Mouse (Mus musculus) subcutaneous adipose tissue, adult 2 months (tissue): ENCODE results near the gene Ell3. TPM values are rescaled to one million over a fixed set of nuclear protein-coding genes. Genes with fewer than 3 reads are reported as not detected.

Experiments
- polyA plus RNA-seq: library from polyadenylated mRNA; depleted of rRNA; stranded (reverse); fragments of >200 nt; gene quantifications from 2 replicates; pipeline ENCODE4 v1.2.3, GENCODE M21; 2012; ENCODE audit warnings: low replicate concordance; rRNA removed

The Ell3 gene
- polyA plus RNA-seq: 0.26 and 2.6 TPM in 2 replicates

GRCm38 (mm10) chr2:121444178-121444577 is at the start of gene Ell3:
Ell3 (minus strand) TSS chr2:121444278.

GRCm38 (mm10) chr2:121473301-121474179 is 29.5 kb upstream of the Ell3 start, which contains the start of gene Mfap1b:
Mfap1b (minus strand) TSS chr2:121474067.

GRCm38 (mm10) chr2:121456692-121457642 is 12.9 kb upstream of the Ell3 start, which contains the start of gene Serinc4:
Serinc4 (minus strand) TSS chr2:121456781.

DNA sequence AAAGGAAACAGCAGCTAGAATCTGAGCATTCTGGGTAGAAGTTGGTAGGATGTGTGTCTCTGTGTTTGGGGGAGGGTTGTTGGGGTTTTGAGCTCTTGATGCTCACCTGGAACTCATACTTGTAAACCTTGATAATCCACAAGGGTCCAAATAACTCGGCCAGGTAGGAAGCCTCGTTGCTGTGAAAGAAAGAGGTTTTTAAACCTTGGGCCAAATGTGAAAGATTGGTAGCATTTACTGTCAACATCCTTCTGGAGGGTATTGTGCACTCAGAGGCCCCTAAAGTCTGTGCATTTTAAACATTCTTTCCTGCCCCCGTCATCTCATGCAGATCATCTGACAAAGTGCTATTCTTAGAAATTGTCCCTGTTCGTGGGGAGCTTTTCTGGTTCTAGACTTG is 8.9 kb upstream of the Ell3 start, which contains the start of gene Hypk:
Gene Hypk, plus strand, starts transcription at position 301 of the 400 bp plus-strand sequence.

GRCm38 (mm10) chr2:121448739-121449535 is 4.9 kb upstream of the Ell3 start, which contains the start of gene Serf2:
Serf2 (plus strand) TSS chr2:121449195.

GRCm38 (mm10) chr2:121413387-121414042 is 30.6 kb downstream of the Ell3 start, which contains the start of the genes Pdia3 and Catsper2:
Pdia3 (plus strand) TSS chr2:121413775.
Catsper2 (minus strand) TSS chr2:121413792.

Other genes with a start within 250 kb of the Ell3 start
- gene Trp53bp1, start 172.9 kb downstream of the Ell3 start, polyA plus RNA-seq: 22.0 and 53.0 TPM in 2 replicates
- gene Map1a, start 154.7 kb downstream of the Ell3 start, polyA plus RNA-seq: 4.3 and 18.5 TPM in 2 replicates
- 57.7 and 96.8 TPM in 2 replicates for gene Ppip5k1, start 88.9 kb downstream of the Ell3 start, polyA plus RNA-seq
- 0.42 and 25.2 TPM in 2 replicates for gene Ckmt1, start 86.6 kb downstream of the Ell3 start, polyA plus RNA-seq
- 0.11 TPM in 1 of 2 replicates, not detected in the other for gene Strc, start 57.1 kb downstream of the Ell3 start, polyA plus RNA-seq
- 163 and 618 TPM in 2 replicates for gene Pdia3, start 30.5 kb downstream of the Ell3 start, polyA plus RNA-seq
- gene Catsper2, start 30.5 kb downstream of the Ell3 start, polyA plus RNA-seq: 3.1 and 4.3 TPM in 2 replicates
- 363 and 470 TPM in 2 replicates for gene Serf2, start 4.9 kb upstream of the Ell3 start, polyA plus RNA-seq
- gene Hypk, start 9.0 kb upstream of the Ell3 start, polyA plus RNA-seq: 7.2 and 9.2 TPM in 2 replicates
- gene Serinc4, start 12.5 kb upstream of the Ell3 start, polyA plus RNA-seq: 0.57 and 0.72 TPM in 2 replicates
- gene Mfap1b, start 29.8 kb upstream of the Ell3 start, polyA plus RNA-seq: 3.8 and 4.4 TPM in 2 replicates
- gene Mfap1a, start 62.4 kb upstream of the Ell3 start, polyA plus RNA-seq: 4.0 and 5.1 TPM in 2 replicates
- gene Wdr76, start 62.4 kb upstream of the Ell3 start, polyA plus RNA-seq: 2.5 and 4.3 TPM in 2 replicates